Mouse (Mus musculus) left cerebral cortex, adult 18-20 months (tissue): ENCODE measurements around the gene Morc2a. TPM values are rescaled to one million over a fixed set of nuclear protein-coding genes. Genes with fewer than 3 reads are reported as not detected.
"Not testable (repeated sequence)": the region's sequence is repeated elsewhere in the genome, so short reads cannot be mapped to it uniquely, and the experiment has no call there.

ENCODE experiments used
- DNase-seq, 2 experiments: peaks; one replicate each; pipeline ENCODE4 v3.0.0; 2021 to 2022; ENCODE audit warnings: low spot score in 2 of 2, mixed read lengths in 1 of 2
- long read RNA-seq, 2 experiments: library from polyadenylated mRNA; stranded (forward); transcript quantifications; one replicate each; pipeline ENCODE4 v2.0.0; 2021
- total RNA-seq, 2 experiments: library from RNA; stranded (reverse); gene quantifications; 2 replicates each; pipeline ENCODE4 v1.2.3; 2021

Gene Morc2a
- total RNA-seq = 10 to 100 TPM; 35.4 to 39.6 TPM
- long read RNA-seq, experiment 1, full-length matches to known transcripts = 4 of 14 reads
- long read RNA-seq, experiment 1, partial matches to known transcripts = 5 of 14 reads
- long read RNA-seq, experiment 1, other reads (novel, unspliced or antisense) = 5 of 14 reads
- long read RNA-seq, experiment 2, full-length matches to known transcripts = 1 of 18 reads
- long read RNA-seq, experiment 2, partial matches to known transcripts = 9 of 18 reads
- long read RNA-seq, experiment 2, other reads (novel, unspliced or antisense) = 8 of 18 reads

GRCm38 (mm10) chr11:3648964-3649841 is at the start of gene Morc2a:
Gene Morc2a, plus strand, starts transcription at chr11:3649191.
- DNase-seq = peak; percentile 96 to 97

GRCm38 (mm10) chr11:3601966-3602365 is 47.0 kb upstream of the Morc2a start:
- not testable (repeated sequence) for DNase-seq

- DNase-seq = not testable (repeated sequence)
Observed at GRCm38 (mm10) chr11:3602687-3603086, 46.3 kb upstream of the Morc2a start.

GRCm38 (mm10) chr11:3606456-3606855 is 42.5 kb upstream of the Morc2a start:
- DNase-seq = no peak

- DNase-seq = no peak
Observed at GRCm38 (mm10) chr11:3615576-3615975, 33.4 kb upstream of the Morc2a start.

GRCm38 (mm10) chr11:3622826-3623225 is 26.2 kb upstream of the Morc2a start:
- DNase-seq = no peak

GRCm38 (mm10) chr11:3624391-3625027 is 24.5 kb upstream of the Morc2a start:
- DNase-seq = no peak

- peak in 1 of 2 experiments; percentile 5 for DNase-seq
Observed at GRCm38 (mm10) chr11:3628999-3629491, 19.9 kb upstream of the Morc2a start.

GRCm38 (mm10) chr11:3633269-3633668 is 15.7 kb upstream of the Morc2a start:
- peak; percentile 5 to 16 for DNase-seq

GRCm38 (mm10) chr11:3647688-3648087 is 1.3 kb upstream of the Morc2a start:
- no peak for DNase-seq

- DNase-seq = peak in 1 of 2 experiments; percentile 10
Observed at GRCm38 (mm10) chr11:3648305-3648963, 557 bp upstream of the Morc2a start.

- no peak for DNase-seq
Observed at GRCm38 (mm10) chr11:3650141-3650540, 1.1 kb downstream of the Morc2a start.

GRCm38 (mm10) chr11:3661964-3662363 is 13.0 kb downstream of the Morc2a start:
- DNase-seq = no peak

- no peak for DNase-seq
Observed at GRCm38 (mm10) chr11:3667506-3667905, 18.5 kb downstream of the Morc2a start.

GRCm38 (mm10) chr11:3668768-3669167 is 19.8 kb downstream of the Morc2a start:
- no peak for DNase-seq

GRCm38 (mm10) chr11:3669849-3670248 is 20.9 kb downstream of the Morc2a start:
- no peak for DNase-seq

GRCm38 (mm10) chr11:3671000-3671628 is 22.1 kb downstream of the Morc2a start:
- no peak for DNase-seq

GRCm38 (mm10) chr11:3674545-3674944 is 25.6 kb downstream of the Morc2a start:
- DNase-seq = no peak

- DNase-seq = no peak
Observed at GRCm38 (mm10) chr11:3676423-3676822, 27.4 kb downstream of the Morc2a start.

- DNase-seq = no peak
Observed at GRCm38 (mm10) chr11:3677204-3677603, 28.2 kb downstream of the Morc2a start.

- DNase-seq = no peak
Observed at GRCm38 (mm10) chr11:3679771-3680170, 30.8 kb downstream of the Morc2a start.
